Mouse (Mus musculus): ENCODE measurements around the gene Acsl6.
"Not testable (repeated sequence)": the region's sequence is repeated elsewhere in the genome, so short reads cannot be mapped to it uniquely, and the experiment has no call there.

Gene Acsl6

DNA sequence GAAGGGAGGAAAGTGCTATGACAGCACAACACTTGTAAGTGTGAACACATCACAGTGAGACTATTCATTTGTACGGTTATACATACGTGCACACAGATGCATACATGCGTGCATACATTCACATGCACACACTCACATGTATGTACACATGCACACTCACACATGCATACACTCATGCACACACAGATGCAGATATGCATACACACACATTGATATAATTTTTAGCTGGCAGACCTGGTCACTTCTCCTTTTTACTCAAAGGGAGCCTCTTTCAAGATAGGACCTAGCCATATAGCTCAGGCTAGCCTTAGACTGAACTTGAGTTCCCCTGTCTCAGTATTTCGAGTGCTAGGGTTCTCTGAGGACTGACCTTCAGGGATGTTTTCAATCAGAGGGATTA is 87.7 kb downstream of the Acsl6 start:
- no peak for DNase-seq (ENCODE audit: low read depth, low spot score)

DNA sequence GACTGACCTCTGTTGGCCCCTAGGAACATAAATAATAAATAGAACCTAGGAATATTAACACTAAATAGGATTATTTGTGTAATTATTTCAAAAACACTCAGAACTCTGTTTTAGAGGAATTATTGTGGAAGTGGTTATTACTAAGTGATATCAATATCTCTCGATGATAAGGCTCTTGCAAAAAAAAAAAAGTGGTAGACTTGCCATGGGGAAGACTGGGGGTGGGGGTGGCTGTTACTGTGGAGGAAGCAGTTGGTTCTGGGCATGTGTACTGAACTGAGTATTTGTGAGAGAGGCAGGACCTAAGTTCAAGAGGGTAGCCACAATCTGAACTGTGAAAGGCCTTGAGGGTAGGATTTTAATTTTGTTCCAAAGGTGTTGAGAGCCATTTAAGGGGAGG is 93.1 kb downstream of the Acsl6 start:
- DNase-seq (ENCODE audit: low read depth, low spot score): no peak

DNA sequence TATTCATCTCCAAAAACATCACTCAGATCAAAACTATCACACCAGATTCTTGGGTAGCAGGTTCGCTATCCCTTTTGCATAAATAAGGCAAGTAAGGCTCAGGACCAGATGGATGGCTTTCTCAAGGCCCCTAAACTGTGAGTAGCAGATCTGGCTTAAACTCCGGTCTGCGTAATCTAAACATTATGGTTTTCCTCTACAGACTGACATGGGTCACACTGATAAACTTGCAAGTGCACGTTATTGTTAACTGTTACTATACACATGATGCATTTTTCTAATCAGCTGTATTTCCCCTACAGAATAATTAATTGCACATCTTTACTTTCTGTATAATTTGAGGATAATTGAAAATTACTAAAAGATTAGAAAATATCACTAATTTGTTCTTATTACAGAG is 94.5 kb downstream of the Acsl6 start:
- no peak for DNase-seq (ENCODE audit: low read depth, low spot score)

DNA sequence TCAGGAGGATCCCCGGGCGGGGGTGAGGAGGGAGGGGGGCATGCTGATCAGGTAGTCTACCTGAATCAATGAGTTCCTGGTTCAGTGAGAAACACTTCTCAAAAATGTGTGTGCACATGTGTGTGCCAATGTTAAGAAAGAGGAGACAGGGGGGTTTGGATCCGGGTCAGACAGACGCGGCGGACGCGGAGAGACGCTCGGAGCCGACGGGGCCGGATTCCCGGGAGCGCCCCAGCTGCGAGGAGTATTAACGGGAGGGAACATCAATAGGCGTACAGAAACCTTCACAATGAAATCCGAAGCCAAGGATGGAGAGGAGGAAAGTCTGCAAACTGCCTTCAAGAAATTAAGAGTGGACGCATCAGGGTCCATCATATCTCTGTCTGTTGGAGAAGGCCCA is 97.2 kb downstream of the Acsl6 start:
- DNase-seq (ENCODE audit: low read depth, low spot score): not testable (repeated sequence)

DNA sequence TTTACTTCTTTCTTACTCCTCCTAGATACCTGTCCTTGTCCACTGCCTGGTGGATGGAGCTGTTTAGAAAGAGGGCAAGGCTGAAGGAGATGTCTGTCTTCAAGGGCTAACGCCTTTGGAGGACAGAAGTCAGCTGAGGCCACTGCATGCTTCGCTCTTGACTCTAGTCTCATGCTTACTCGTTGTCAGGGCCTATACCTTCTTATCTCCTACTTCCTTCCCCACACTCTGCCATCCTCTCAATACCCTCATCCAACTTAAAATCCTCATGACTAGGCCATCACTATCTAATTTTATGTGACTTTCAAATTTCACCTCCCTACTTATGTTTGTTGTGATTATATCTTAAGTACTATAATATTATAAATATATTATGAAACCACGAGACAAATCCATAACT is 101.3 kb downstream of the Acsl6 start:
- DNase-seq (ENCODE audit: low read depth, low spot score): no peak

DNA sequence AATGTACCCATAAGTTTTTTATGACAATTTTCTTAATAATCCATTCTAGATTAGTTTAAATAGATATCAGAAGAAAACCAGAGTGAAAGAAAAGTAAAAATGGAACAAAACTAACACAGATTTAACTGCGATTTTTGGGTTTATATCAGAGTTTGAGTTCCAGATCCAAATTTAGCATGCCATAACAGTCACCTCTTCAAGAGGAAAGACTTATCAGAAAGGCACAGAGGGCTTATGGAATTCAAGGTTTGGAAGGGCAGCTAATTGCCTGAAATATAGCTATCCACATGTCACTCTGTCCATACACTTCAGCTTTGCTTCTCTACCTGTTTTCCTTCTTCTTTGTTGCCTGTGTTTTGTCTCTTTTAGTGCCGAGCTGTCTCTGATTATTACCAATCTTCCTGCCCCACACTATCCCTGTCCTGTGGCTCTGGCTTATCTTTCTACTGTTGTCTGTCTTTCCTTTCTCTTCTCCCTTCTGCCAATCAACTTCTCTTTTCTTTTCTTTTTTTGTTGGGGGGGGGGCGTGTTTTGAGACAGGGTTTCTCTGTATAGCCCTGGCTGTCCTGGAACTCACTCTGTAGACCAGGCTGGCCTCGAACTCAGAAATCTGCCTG is 103.4 kb downstream of the Acsl6 start:
- DNase-seq (ENCODE audit: low read depth, low spot score): no peak

DNA sequence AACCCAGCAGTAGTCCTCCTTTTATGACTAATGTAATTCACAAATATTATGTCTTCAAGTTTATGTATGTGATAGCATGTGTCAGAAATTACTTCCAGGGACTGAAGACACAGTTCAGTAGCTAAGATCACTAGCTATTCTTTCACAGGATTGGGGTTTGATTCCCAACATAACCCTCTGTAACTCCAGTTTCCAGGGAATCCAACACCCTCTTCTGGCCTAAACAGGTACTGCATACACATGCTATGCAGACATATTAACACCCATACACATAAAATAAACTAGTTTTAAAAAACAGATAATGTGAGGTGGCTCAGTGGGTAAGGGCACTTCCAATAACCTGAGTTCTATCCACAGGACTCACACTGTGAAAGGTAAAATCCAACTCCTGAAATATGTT is 107.0 kb downstream of the Acsl6 start:
- DNase-seq (ENCODE audit: low read depth, low spot score): no peak

DNA sequence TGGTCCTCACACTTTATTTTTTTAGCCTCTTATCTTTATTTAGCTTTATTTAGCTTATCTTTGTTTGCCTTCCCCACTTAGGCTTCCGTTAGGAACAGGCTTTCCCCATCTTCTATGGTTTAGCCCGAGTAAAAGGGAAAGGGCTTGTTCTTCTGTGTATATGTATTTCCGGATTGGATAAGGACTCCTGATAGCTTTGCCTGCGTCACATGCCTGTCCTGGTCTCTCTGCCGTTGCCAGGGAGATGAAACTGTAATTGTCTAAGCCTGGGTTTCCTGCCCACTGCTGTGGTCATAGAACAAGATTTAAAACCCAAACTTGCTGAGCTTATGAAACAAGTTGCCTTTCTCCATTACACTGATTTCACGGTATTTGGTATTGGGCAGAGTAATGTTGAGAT is 109.4 kb downstream of the Acsl6 start:
- DNase-seq (ENCODE audit: low read depth, low spot score): no peak
